Mouse (Mus musculus) heart, embryonic 14.5 days (tissue): ENCODE results near the gene Urad. TPM values are rescaled to one million over a fixed set of nuclear protein-coding genes. Genes with fewer than 3 reads are reported as not detected.

ENCODE experiments used
- ATAC-seq: fragments of 200-750 bp; cut with Nextera tagmentation; 2 replicates; pipeline ENCODE4 v1.8.0; 2017; ENCODE audit warnings: low read depth, moderate TSS enrichment; ENCODE audit not compliant: insufficient number of reproducible peaks, insufficient read depth, low FRiP score
- H3K27ac ChIP-seq, 2 experiments: fragments of 200-500 bp in 1 of 2; fragments of 300-500 bp in 1 of 2; sonication (generic) in 1 of 2; replicated peaks in 1 of 2; 2 replicates each; pipeline ENCODE4 v1.5.1; 2012 to 2014; ENCODE audit warnings: low read depth in 2 of 2, low read length in 2 of 2, control low read depth in 1 of 2, mild to moderate bottlenecking in 1 of 2, mixed read lengths in 1 of 2; ENCODE audit not compliant: control insufficient read depth in 1 of 2, insufficient read depth in 1 of 2
- H3K27me3 ChIP-seq: fragments of 300-500 bp; sonication (generic); 2 replicates; pipeline ENCODE4 v1.6.1; 2014; ENCODE audit warnings: mild to moderate bottlenecking, low read length, control low read depth; ENCODE audit not compliant: control insufficient read depth, insufficient read depth
- H3K36me3 ChIP-seq: fragments of 300-500 bp; sonication (generic); 2 replicates; pipeline ENCODE4 v1.6.1; 2014; ENCODE audit warnings: mild to moderate bottlenecking, control low read depth, low read length, mixed read lengths; ENCODE audit not compliant: control insufficient read depth, insufficient read depth
- H3K4me1 ChIP-seq, 2 experiments: fragments of 200-500 bp in 1 of 2; fragments of 300-500 bp in 1 of 2; sonication (generic) in 1 of 2; 2 replicates each; pipeline ENCODE4 v1.6.1; 2012 to 2014; ENCODE audit warnings: low read length in 2 of 2, control low read depth in 1 of 2, mixed read lengths in 1 of 2; ENCODE audit not compliant: control insufficient read depth in 2 of 2, insufficient read depth in 2 of 2
- H3K4me2 ChIP-seq: fragments of 300-500 bp; sonication (generic); 2 replicates; pipeline ENCODE4 v1.6.1; 2014; ENCODE audit warnings: mild to moderate bottlenecking, low read length
- H3K4me3 ChIP-seq, 2 experiments: fragments of 200-500 bp in 1 of 2; fragments of 300-500 bp in 1 of 2; sonication (generic) in 1 of 2; 2 replicates each; pipeline ENCODE4 v1.5.1; 2012 to 2014; ENCODE audit warnings: low read length in 2 of 2, mild to moderate bottlenecking in 2 of 2, control low read depth in 1 of 2, low read depth in 1 of 2, moderate library complexity in 1 of 2; ENCODE audit not compliant: control insufficient read depth in 1 of 2, insufficient read depth in 1 of 2
- H3K9ac ChIP-seq: fragments of 300-500 bp; sonication (generic); 2 replicates; pipeline ENCODE4 v1.6.1; 2014; ENCODE audit warnings: mild to moderate bottlenecking, low read length
- H3K9me3 ChIP-seq: fragments of 300-500 bp; sonication (generic); 2 replicates; pipeline ENCODE4 v1.6.1; 2016; ENCODE audit warnings: low read length, control low read depth; ENCODE audit not compliant: control insufficient read depth
- WGBS: fragments of 180-500 bp; shearing (Covaris S2); extraction: QIAGEN DNeasy Blood & Tissue Kit; methylation state at CpG from one replicate; pipeline ENCODE4 v1.1.7; 2014; 5-methylcytosine and 5-hydroxymethylcytosine counted together
- polyA plus RNA-seq: library from polyadenylated mRNA; unstranded; fragments of >200 nt; fragmentation: Nextera tagmentation; extraction: Ambion mirVana; gene quantifications from 2 replicates; pipeline ENCODE4 v1.2.1, GENCODE M21; 2014

Gene Urad
- not detected in 2 replicates for polyA plus RNA-seq

GRCm38 (mm10) chr5:147322183-147322582 lies at the start of gene Urad:
Gene Urad, minus strand, starts transcription at chr5:147322440.
- H3K36me3 ChIP-seq: no peaks in the 10 kb centered on the region
- H3K9me3 ChIP-seq: no peaks in the 10 kb centered on the region
- no peak within 1 kb of the TSS for H3K9ac ChIP-seq
- no peak within 1 kb of the TSS for H3K4me2 ChIP-seq
- no peak for ATAC-seq
- peaks cover 52% of the 10 kb centered on the region for H3K27me3 ChIP-seq
- no peak within 1 kb of the TSS for H3K27ac ChIP-seq
- H3K4me3 ChIP-seq: no peak within 1 kb of the TSS
- WGBS: 70% methylated on average over 8 of the region's 8 CpGs
- no peaks in the 10 kb centered on the region for H3K4me1 ChIP-seq

GRCm38 (mm10) chr5:147370276-147370675 lies 48.0 kb upstream of the Urad start:
- Histone ChIP-seq H3K9ac (no peak overlapping the region), H3K27me3 (0 out of 2 replicates have a peak, but pooled peaks cover 4% of the 10 kb centered on the region), H3K9me3 (no peaks in the 10 kb centered on the region), H3K4me2 (no peak overlapping the region), H3K4me3 (no peak overlapping the region), H3K36me3 (no peaks in the 10 kb centered on the region), H3K27ac (no peak overlapping the region), H3K4me1 (no peaks in the 10 kb centered on the region)
- ATAC-seq: no peak
- WGBS: 70% methylated on average over 8 of the region's 8 CpGs

GRCm38 (mm10) chr5:147368221-147368620 lies 46.0 kb upstream of the Urad start:
- H3K4me2 ChIP-seq: no peak overlapping the region
- 94% methylated on average over 6 of the region's 6 CpGs for WGBS
- ATAC-seq: no peak
- no peak overlapping the region for H3K27ac ChIP-seq
- no peaks in the 10 kb centered on the region for H3K36me3 ChIP-seq
- H3K9ac ChIP-seq: no peak overlapping the region
- 0 out of 2 replicates have a peak, but pooled peaks cover 4% of the 10 kb centered on the region for H3K27me3 ChIP-seq
- no peaks in the 10 kb centered on the region for H3K4me1 ChIP-seq
- no peaks in the 10 kb centered on the region for H3K9me3 ChIP-seq
- no peak overlapping the region for H3K4me3 ChIP-seq

- Histone ChIP-seq H3K4me3 (no peak overlapping the region), H3K4me2 (no peak overlapping the region), H3K36me3 (no peaks in the 10 kb centered on the region), H3K4me1 (no peaks in the 10 kb centered on the region), H3K9ac (no peak overlapping the region), H3K27me3 (no peaks in the 10 kb centered on the region), H3K9me3 (no peaks in the 10 kb centered on the region), H3K27ac (no peak overlapping the region)
- 66% methylated on average over 16 of the region's 16 CpGs for WGBS
- ATAC-seq: no peak
Observed at GRCm38 (mm10) chr5:147365995-147366765, 43.9 kb upstream of the Urad start.

GRCm38 (mm10) chr5:147363054-147363453 lies 40.8 kb upstream of the Urad start:
- no peak for ATAC-seq
- Histone ChIP-seq H3K4me1 (no peaks in the 10 kb centered on the region), H3K27ac (no peak overlapping the region), H3K4me3 (no peak overlapping the region), H3K4me2 (no peak overlapping the region), H3K9ac (no peak overlapping the region), H3K36me3 (no peaks in the 10 kb centered on the region), H3K9me3 (no peaks in the 10 kb centered on the region), H3K27me3 (no peaks in the 10 kb centered on the region)
- 76% methylated on average over 12 of the region's 12 CpGs for WGBS

GRCm38 (mm10) chr5:147358481-147358880 lies 36.2 kb upstream of the Urad start:
- no peak overlapping the region for H3K27ac ChIP-seq
- H3K4me1 ChIP-seq: no peaks in the 10 kb centered on the region
- no peak for ATAC-seq

GRCm38 (mm10) chr5:147357536-147357935 lies 35.3 kb upstream of the Urad start:
- Histone ChIP-seq H3K4me1 (no peaks in the 10 kb centered on the region), H3K9ac (no peak overlapping the region), H3K27ac (no peak overlapping the region), H3K36me3 (no peaks in the 10 kb centered on the region), H3K4me3 (no peak overlapping the region), H3K4me2 (no peak overlapping the region), H3K27me3 (no peaks in the 10 kb centered on the region), H3K9me3 (no peaks in the 10 kb centered on the region)
- no peak for ATAC-seq
- 40% methylated on average over 3 of the region's 3 CpGs for WGBS

More at GRCm38 (mm10) chr5:147358481-147358880, 36.2 kb upstream of the Urad start:
- no peak overlapping the region for H3K9ac ChIP-seq
- no peaks in the 10 kb centered on the region for H3K36me3 ChIP-seq
- H3K4me2 ChIP-seq: no peak overlapping the region
- no peaks in the 10 kb centered on the region for H3K9me3 ChIP-seq
- 82% methylated on average over 11 of the region's 11 CpGs for WGBS
- H3K4me3 ChIP-seq: no peak overlapping the region
- H3K27me3 ChIP-seq: no peaks in the 10 kb centered on the region
